Mouse (Mus musculus) E14TG2a.4 (cell line): ENCODE results near the gene Spg7.

Source experiments
- CTCF ChIP-seq: conservative IDR thresholded peaks from 2 replicates; pipeline ENCODE4 v1.5.1; 2014; ENCODE audit warnings: low read length
- NANOG ChIP-seq: IDR thresholded peaks from 2 replicates; pipeline ENCODE4 v1.6.1; 2014; ENCODE audit warnings: borderline replicate concordance, low read length, mixed read lengths
- POU5F1 ChIP-seq: IDR thresholded peaks from 2 replicates; pipeline ENCODE4 v1.6.1; 2014; ENCODE audit warnings: low read length, borderline replicate concordance

GRCm38 (mm10) chr8:123103285-123103684 is 40.5 kb downstream of the Spg7 start:
- no peak for TF ChIP-seq CTCF
- no peak for TF ChIP-seq POU5F1
- no peak for TF ChIP-seq NANOG
